Mouse (Mus musculus) CD8-positive naive resting alpha-beta T cell, adult 2 months (primary cell): Measurements from ENCODE around the gene Gale.
"Not testable (repeated sequence)": the region's sequence is repeated elsewhere in the genome, so short reads cannot be mapped to it uniquely, and the experiment has no call there.

Experiments
- DNase-seq, 2 experiments: peaks; one replicate each; pipeline ENCODE4 v3.0.0; 2022; ENCODE audit warnings: low read depth in 2 of 2, low spot score in 2 of 2

Gale gene

DNA sequence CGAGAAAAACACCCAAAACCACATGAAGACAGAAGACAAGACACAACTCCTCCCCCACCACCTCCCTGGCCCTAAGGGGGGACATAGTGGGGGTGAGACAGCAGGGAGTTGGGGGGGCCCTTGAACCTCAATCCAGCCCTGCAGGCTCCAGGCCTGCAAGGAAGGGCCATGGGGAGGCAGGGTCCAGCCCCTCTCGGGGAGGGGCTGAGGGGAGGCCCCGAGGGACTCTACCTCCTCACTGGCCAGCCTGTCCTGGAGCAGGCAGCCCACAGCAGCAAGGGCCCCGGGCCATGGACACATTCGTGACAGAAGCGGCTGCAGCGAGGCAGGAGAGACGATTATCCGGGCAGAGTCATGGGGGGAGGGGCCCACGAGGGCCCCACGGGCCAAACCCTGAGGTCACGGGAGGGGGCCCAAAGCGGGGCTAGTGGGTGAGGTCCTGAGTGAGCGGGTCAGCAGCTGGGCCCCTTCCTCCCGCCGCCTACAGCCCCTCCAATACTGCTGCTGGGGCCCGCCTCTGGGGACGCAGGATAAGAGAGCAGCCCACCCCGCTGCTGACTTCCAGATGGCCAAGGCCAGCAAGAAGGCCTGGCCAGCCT, 4.8 kb downstream of the Gale start:
- no peak for DNase-seq

GRCm38 (mm10) chr4:135969070-135969750, 5.7 kb downstream of the Gale start:
- no peak for DNase-seq

GRCm38 (mm10) chr4:135970585-135970984, 7.1 kb downstream of the Gale start:
- no peak for DNase-seq

- peak in 1 of 2 experiments; percentile 11 for DNase-seq
Observed at GRCm38 (mm10) chr4:135971805-135972555, 8.5 kb downstream of the Gale start.

DNA sequence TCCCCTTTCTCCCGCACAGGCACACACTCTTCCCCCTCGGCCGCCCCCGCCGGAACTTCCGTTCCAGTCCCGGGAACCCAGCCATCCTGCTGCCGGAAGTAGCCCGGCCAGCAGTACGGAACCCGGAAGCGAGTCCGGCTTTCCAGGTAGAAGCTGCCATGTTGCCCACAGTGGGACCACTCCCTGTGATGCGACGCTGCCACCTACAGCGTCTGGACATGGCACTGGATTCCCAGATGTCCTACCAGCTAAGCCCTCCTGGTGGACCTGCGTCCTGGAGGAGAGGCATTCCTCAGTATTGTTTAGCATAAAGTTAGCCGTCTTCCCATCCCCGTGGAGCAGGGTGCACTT, 9.0 kb downstream of the Gale start, which contains the start of gene Lypla2:
Gene Lypla2 (minus strand): TSS at position 71 of the 351 bp plus-strand sequence.
- peak; percentile 41 to 52 for DNase-seq

DNA sequence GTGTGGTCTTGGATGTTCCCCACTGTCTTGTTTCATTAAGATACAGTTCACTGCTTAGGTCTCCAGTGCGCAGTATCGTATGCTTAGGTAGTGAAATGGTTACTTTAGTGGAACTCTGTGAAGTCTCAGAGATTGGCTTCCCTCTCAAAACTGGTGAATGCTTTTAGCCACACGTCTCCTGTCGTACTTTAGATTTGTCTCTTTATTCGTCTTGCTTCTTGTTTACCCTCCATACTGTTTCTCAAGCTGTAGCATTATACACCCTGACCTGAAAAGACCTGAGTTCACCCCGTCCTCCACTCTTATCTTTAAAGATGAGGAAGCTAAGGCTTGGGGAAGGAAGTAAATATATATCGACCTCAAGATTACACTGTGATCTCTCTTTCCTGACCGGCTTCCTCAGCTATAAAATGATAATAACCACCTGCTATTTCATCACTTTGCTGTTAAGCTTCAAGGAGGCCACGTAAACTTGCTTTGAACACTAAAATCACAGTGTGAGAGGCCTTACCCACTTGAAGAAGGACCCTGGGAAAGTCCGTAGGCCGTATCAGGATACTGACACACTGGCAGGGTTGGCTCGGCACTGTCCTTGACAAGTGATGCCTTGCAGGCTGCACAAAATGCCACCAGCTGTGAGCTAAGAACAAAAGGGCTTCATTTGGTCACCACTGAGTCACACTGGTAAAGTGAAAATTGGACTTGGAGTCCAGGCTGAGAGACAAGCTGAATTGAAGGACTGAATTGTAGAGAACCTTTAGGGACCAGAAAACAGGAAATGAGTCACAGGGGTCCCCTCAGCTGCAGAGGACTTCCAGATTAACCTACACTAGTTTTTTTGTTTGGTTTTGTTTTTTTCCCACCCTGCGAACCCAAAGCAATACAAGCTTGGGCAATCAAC, 9.6 kb downstream of the Gale start:
- DNase-seq: no peak

DNA sequence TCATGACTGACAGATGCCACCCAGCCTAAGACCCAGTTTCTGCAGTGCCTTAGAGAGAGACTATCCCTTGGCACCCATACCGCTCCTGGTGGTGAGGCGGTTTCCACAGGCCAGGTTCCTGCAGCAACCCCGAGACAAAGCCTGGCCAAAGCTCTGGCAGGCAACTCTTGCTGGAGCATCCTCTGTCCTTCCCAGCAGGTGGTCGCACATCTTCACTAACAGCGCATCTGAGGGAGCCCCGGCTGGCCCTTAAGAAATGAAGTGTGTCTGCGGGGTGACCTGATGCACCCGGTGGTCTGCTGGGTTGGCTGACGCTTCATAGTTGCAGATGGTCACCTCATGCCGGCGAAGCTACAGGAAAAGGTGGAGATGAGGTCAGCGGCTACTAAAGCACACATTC, 12.6 kb downstream of the Gale start:
- DNase-seq: no peak

- not testable (repeated sequence) for DNase-seq
Observed at GRCm38 (mm10) chr4:135980223-135980622, 16.7 kb downstream of the Gale start.

DNA sequence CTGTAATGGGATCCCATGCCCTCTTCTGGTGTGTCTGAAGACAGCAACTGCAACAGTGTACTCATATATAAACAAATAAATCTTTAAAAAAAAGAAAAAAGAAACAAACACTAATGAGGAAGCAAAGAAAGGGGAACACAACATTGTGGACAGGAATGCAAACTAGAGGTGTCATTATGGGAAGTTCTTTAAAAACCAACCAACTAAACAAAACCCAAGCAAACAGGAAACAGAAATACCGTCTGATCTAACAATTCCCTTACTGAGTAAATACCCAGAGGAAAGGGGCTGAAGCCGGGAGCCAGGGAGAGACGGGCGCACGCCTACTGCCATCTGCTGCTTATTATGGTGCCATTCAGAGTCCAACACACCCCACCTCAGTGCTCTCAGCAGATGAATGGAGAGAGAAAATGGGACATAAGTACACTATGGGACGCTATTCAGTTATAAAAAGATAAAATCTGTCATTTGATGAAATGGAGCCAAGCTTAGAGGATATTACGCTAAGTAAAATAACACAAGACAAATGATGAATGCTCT, 18.1 kb downstream of the Gale start:
- DNase-seq: no peak

DNA sequence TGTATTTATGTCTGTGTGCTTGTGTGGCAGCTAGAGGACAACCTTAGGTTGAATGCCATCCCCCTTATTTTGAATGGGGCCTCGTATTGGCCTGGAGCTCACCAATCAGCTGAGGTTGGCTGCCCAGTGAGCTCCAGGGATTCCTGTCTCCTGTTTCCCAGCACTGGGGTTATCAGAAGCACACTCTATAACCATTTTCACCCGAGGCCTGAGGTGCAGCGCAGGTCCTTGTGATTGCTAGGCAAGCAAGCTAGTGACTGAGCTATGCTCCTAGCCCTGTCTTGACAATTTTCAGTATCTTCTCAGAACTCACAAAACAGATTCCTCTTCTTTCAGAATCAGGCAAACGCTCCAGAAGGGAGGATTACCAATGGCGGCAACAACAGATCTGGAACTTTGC, 21.0 kb downstream of the Gale start:
- DNase-seq: no peak

GRCm38 (mm10) chr4:135985193-135985592, 21.7 kb downstream of the Gale start:
- DNase-seq: no peak

DNA sequence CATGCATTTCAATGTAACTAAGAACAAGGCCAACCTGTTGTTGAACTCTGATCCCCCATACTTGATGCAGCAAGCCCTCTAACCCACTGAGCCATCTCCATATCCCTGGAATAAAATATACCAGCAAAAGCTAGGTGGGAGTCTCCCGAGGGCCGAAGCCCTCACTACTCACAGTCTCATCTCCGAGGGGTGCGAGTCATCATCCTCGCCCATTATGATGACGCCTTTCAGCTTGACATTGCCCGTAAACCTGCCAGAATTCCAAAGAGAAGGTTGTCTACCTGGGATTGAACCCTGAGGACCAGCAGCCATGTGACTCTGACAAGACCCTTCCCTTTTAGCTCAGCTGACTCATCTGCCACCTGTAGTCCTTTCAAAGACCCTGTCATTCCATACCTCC, 22.2 kb downstream of the Gale start:
- DNase-seq: no peak

- no peak for DNase-seq
Observed at GRCm38 (mm10) chr4:135986301-135986942, 22.9 kb downstream of the Gale start.

DNA sequence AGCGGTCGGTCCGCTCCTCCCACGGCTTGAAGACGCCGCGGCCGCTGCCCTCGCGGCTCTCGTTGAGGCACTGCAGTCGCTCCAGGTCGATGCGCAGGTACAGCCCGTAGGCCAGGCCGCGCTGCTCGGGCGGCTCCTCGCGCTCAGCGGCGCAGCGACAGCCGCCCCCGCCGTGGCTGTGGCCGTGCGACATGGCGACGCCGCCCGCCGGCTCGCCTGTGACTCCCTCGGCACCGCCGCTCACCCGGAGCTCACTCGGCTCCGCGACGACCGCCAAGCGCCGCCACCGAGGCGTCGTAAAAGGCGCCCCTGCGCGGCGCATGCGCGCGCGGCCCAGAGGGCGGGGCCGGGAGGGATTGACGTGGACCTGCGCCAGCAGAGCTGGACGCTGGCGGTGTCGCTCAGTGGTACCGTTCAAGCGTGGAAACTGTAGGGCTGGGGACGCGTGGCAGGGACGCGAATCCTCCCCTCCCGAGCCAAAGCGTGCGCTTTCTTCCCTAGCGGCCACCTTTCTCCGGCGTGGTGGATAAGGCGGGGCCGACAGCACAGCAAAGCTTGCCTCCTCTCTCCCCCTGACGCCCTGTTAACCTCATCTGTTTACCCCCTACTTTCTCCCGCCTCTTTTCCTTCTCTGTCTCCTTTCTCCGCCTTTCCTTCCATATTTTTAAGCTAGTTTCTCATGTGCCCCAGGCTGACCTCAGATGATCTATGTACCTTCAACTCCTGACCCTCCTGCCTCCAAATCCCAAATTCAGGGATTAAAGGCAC, 23.6 kb downstream of the Gale start, which contains the start of gene Pithd1:
Gene Pithd1 (minus strand): TSS at position 322 of the 768 bp plus-strand sequence.
- peak; percentile 91 to 93 for DNase-seq

DNA sequence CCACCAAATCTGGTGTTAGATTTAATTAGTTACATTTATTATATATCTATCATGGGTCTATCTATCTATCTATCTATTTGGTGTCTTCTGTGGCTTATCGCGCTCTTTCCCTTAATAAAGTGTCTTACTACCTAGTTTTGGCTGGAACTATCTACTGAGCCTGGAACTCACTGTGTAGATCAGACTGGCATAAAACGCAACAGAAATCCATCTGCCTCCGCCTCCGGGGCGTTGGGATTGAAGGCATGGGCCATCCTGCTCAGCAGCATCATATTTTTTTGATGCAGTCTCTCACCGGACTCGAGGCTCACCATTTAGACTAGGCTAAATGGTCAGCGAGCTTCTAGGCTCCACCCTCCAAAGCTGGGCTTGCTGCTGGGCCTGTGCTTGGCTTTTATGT, 24.2 kb downstream of the Gale start:
- no peak for DNase-seq

GRCm38 (mm10) chr4:135993941-135994340, 30.4 kb downstream of the Gale start:
- no peak for DNase-seq

DNA sequence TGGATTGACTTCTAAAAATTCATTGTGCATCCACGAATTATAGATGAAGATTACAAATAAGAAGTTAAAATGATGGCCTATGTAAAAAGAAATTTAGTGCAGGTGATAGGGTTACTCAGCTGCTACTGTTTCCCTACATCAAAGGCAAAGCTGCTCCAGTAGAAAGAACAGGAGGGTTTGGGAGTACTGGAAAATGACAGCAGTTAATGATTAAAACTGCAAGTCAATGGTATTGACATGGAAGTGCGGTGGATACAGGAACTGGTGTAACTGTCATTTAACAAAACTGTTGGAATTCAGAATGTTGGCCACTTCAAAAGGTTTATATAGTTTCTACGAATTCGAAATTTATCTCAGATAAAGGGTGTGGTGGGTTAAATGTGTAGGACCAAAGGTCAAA, 31.6 kb downstream of the Gale start:
- DNase-seq: no peak

GRCm38 (mm10) chr4:136004107-136004675, 40.7 kb downstream of the Gale start:
- no peak for DNase-seq

DNA sequence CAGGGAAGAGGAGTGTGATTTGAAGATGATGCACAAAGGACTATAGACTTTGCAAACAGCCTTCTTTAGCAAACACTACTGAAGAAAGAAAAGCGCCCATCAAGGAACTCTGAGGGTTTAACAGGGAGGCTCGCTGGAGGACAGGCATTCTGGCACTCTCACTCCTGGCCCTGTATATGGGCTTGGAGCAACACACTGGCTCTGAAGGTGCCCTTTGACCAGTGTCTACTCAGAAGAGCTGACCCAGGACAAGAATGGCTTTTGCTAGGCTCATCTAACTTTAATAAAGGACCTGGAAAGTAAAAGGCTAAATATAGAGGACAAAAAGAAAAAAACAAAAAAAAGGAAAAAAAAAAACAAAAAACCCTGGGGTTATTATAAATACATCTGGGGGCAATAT, 41.4 kb downstream of the Gale start:
- DNase-seq: no peak
